Mouse (Mus musculus): ENCODE measurements around the gene Lyl1.

GRCm38 (mm10) chr8:84682257-84682656, 19.0 kb upstream of the Lyl1 start:
- TF ChIP-seq USF2 (IDR thresholded peaks at IDR 0.05; ENCODE audit: borderline replicate concordance in 1 of 2, insufficient read depth in 1 of 2, low read depth in 1 of 2, low read length in 2 of 2): no peak
- TF ChIP-seq POLR2A (IDR thresholded peaks at IDR 0.05; ENCODE audit: control insufficient read depth in 1 of 2, insufficient read depth in 1 of 2, low read depth in 1 of 2, low read length in 2 of 2, poor library complexity in 1 of 2): no peak
- no peak for TF ChIP-seq EP300 (IDR thresholded peaks at IDR 0.05; ENCODE audit: low read depth in 1 of 2, low read length in 2 of 2)
- no peak for TF ChIP-seq RAD21 (IDR thresholded peaks at IDR 0.05; ENCODE audit: low read depth, low read length)
- no peak for TF ChIP-seq GATA1 (IDR thresholded peaks at IDR 0.05; ENCODE audit: low read depth, low read length)
- TF ChIP-seq ELF1 (IDR thresholded peaks at IDR 0.05; ENCODE audit: low read depth, low read length): no peak
- no peak for TF ChIP-seq CTCF (IDR thresholded peaks at IDR 0.05 in 2 of 3, conservative IDR thresholded peaks at IDR 0.05 in 1 of 3; ENCODE audit: control insufficient read depth in 1 of 3, insufficient read depth in 1 of 3, low read depth in 2 of 3, low read length in 3 of 3, poor library complexity in 1 of 3, severe bottlenecking in 1 of 3)
- no peak for TF ChIP-seq E2F4 (IDR thresholded peaks at IDR 0.05; ENCODE audit: borderline replicate concordance, low read depth, low read length)
